19 mouse cellular contexts compared by ENCODE assay signal in genomic region chr8:46543662-46544061, GRCm38 (mm10). TPM values are rescaled to one million over a fixed set of nuclear protein-coding genes. Genes with fewer than 3 reads are reported as not detected.
A peak's percentile ranks its signal among the peaks of the same experiment; 100 is the strongest.
DNase-seq lines count a peak whose midpoint lies in the region; ATAC-seq and TF ChIP-seq lines count a peak whose summit lies in the region.
"Had no signal": no experiment of that assay in that cellular context is flagged by ENCODE, and none has a peak within 500 bp of the region (broad histone marks: within the 10 kb centered on the region; RNA-seq: fewer than 3 reads in every experiment).

No protein-coding gene starts in this region.

- no peak for TF ChIP-seq EP300 in lung, postnatal 0 days (IDR thresholded peaks at IDR 0.05)

- ATAC-seq in kidney, embryonic 15.5 days (replicated peaks; ENCODE audit: low FRiP score), result no peak
- no peak for ATAC-seq in lung, postnatal 0 days
- no peak for ATAC-seq in neural tube, embryonic 15.5 days (ENCODE audit: low FRiP score)
- ATAC-seq: hindbrain, embryonic 16.5 days; midbrain, embryonic 13.5 days had no signal

- H3K4me3 ChIP-seq in kidney, embryonic 15.5 days (replicated peaks), result no peak overlapping the region
- no peak overlapping the region for H3K4me3 ChIP-seq in lung, postnatal 0 days (ENCODE audit: low read depth, low read length)
- H3K4me3 ChIP-seq in neural tube, embryonic 15.5 days (replicated peaks), result no peak overlapping the region
- H3K4me3 ChIP-seq: embryonic facial prominence, embryonic 13.5 days; forebrain, embryonic 10.5 days; midbrain, embryonic 13.5 days; myocyte had no signal

- H3K4me2 ChIP-seq in kidney, embryonic 15.5 days, result no peak overlapping the region
- H3K4me2 ChIP-seq in lung, postnatal 0 days (replicated peaks; ENCODE audit: low read depth, low read length), result 0 out of 2 replicates have a peak overlapping the region, but pooled peaks have one; percentile 1
- H3K4me2 ChIP-seq in neural tube, embryonic 15.5 days, result no peak overlapping the region
- H3K4me2 ChIP-seq: embryonic facial prominence, embryonic 13.5 days; midbrain, embryonic 13.5 days had no signal

- H3K27ac ChIP-seq in kidney, embryonic 15.5 days, result no peak overlapping the region
- H3K27ac ChIP-seq in lung, postnatal 0 days (ENCODE audit: low read length), result no peak overlapping the region
- H3K27ac ChIP-seq in neural tube, embryonic 15.5 days (replicated peaks), result no peak overlapping the region
- H3K27ac ChIP-seq: embryonic facial prominence, embryonic 13.5 days; forebrain, embryonic 10.5 days; midbrain, embryonic 13.5 days had no signal

- DNase-seq in kidney, postnatal 10 days, result peak; percentile 28
- peak; percentile 12 for DNase-seq in urinary bladder, postnatal 25 days (ENCODE audit: low spot score)
- no peak for DNase-seq in urinary bladder, adult 18-20 months (ENCODE audit: low spot score in 2 of 2)
- no peak for DNase-seq in lung, postnatal 0 days (ENCODE audit: low spot score)
- no peak for DNase-seq in layer of hippocampus, adult 9-11 months
- DNase-seq: adrenal gland, postnatal 25 days; B cell, adult 2 months; cerebellum, adult 2 months; heart, adult 18-20 months; heart, postnatal 4 days; kidney, adult 8-10 months; retina, postnatal 1 day had no signal

- H3K36me3 ChIP-seq in kidney, embryonic 15.5 days, result no peaks in the 10 kb centered on the region
- H3K36me3 ChIP-seq in lung, postnatal 0 days (ENCODE audit: insufficient read depth, low read length), result no peaks in the 10 kb centered on the region
- no peaks in the 10 kb centered on the region for H3K36me3 ChIP-seq in neural tube, embryonic 15.5 days
- H3K36me3 ChIP-seq: embryonic facial prominence, embryonic 13.5 days; forebrain, embryonic 10.5 days; midbrain, embryonic 13.5 days had no signal

- H3K27me3 ChIP-seq in kidney, embryonic 15.5 days, result no peaks in the 10 kb centered on the region
- no peaks in the 10 kb centered on the region for H3K27me3 ChIP-seq in lung, postnatal 0 days (replicated peaks; ENCODE audit: insufficient read depth, low read length)
- H3K27me3 ChIP-seq in neural tube, embryonic 15.5 days (replicated peaks), result no peaks in the 10 kb centered on the region
- H3K27me3 ChIP-seq: embryonic facial prominence, embryonic 13.5 days; midbrain, embryonic 13.5 days had no signal

- H3K9ac ChIP-seq in kidney, embryonic 15.5 days, result no peak overlapping the region
- H3K9ac ChIP-seq in lung, postnatal 0 days (replicated peaks; ENCODE audit: low read depth), result no peak overlapping the region
- H3K9ac ChIP-seq in neural tube, embryonic 15.5 days (replicated peaks), result no peak overlapping the region
- H3K9ac ChIP-seq: embryonic facial prominence, embryonic 13.5 days; midbrain, embryonic 13.5 days had no signal

- no peaks in the 10 kb centered on the region for H3K9me3 ChIP-seq in kidney, embryonic 15.5 days (replicated peaks)
- no peaks in the 10 kb centered on the region for H3K9me3 ChIP-seq in lung, postnatal 0 days (ENCODE audit: low read length)
- no peaks in the 10 kb centered on the region for H3K9me3 ChIP-seq in neural tube, embryonic 15.5 days (replicated peaks)
- H3K9me3 ChIP-seq: embryonic facial prominence, embryonic 13.5 days; forebrain, embryonic 10.5 days; midbrain, embryonic 13.5 days had no signal

- WGBS in kidney, embryonic 15.5 days, result 81% methylated on average over 6 of the region's 6 CpGs
- 49% methylated on average over 6 of the region's 6 CpGs for WGBS in lung, postnatal 0 days
- 75% methylated on average over 6 of the region's 6 CpGs for WGBS in neural tube, embryonic 15.5 days

- no peak for TF ChIP-seq CTCF in lung, postnatal 0 days (IDR thresholded peaks at IDR 0.05)

- peaks cover 16% of the 10 kb centered on the region for H3K4me1 ChIP-seq in kidney, embryonic 15.5 days
- peaks cover 4% of the 10 kb centered on the region; the same call in 1 of the 2 replicates for H3K4me1 ChIP-seq in lung, postnatal 0 days (ENCODE audit: insufficient read depth, low read depth, low read length)
- H3K4me1 ChIP-seq in neural tube, embryonic 15.5 days, result peaks cover 13% of the 10 kb centered on the region; the same call in 1 of the 2 replicates
- H3K4me1 ChIP-seq: forebrain, embryonic 10.5 days; midbrain, embryonic 13.5 days had no signal

RNA-seq across cellular contexts. Expression of gene Cenpu, which starts 8.2 kb away (rescaled TPM):
- polyA plus RNA-seq in kidney, embryonic 15.5 days (2015; fragmentation: Nextera tagmentation; extraction: Ambion mirVana), result 18.5 and 19.7 TPM in 2 replicates
- 6.1 and 6.9 TPM in 2 replicates for polyA plus RNA-seq in lung, postnatal 0 days (2015; fragmentation: Nextera tagmentation; extraction: Ambion mirVana)
- polyA plus RNA-seq in neural tube, embryonic 15.5 days (2015; fragmentation: Nextera tagmentation; extraction: Ambion mirVana), result 6.3 and 8.2 TPM in 2 replicates

Comparison
In these comparisons a context has a peak if more than half of its experiments do, and no peak if none do; other contexts are left out.
1. DNase-seq: peak in kidney, postnatal 10 days (single experiment) and urinary bladder, postnatal 25 days (single experiment); none in urinary bladder, adult 18-20 months (0 of 2), lung, postnatal 0 days (single experiment) and layer of hippocampus, adult 9-11 months (single experiment).